Mouse (Mus musculus) limb, embryonic 13.5 days (tissue): ENCODE data around the gene Camk1. TPM values are rescaled to one million over a fixed set of nuclear protein-coding genes. Genes with fewer than 3 reads are reported as not detected.

Source experiments
- ATAC-seq: fragments of 200-750 bp; cut with Nextera tagmentation; 2 replicates; pipeline ENCODE4 v1.8.0; 2017; ENCODE audit warnings: low read depth, moderate number of reproducible peaks, moderate TSS enrichment; ENCODE audit not compliant: low FRiP score
- H3K27ac ChIP-seq: fragments of 300-500 bp; sonication (generic); 2 replicates; pipeline ENCODE4 v1.5.1; 2015; ENCODE audit warnings: inconsistent platforms, mild to moderate bottlenecking, moderate library complexity
- H3K27me3 ChIP-seq: fragments of 300-500 bp; sonication (generic); 2 replicates; pipeline ENCODE4 v1.6.1; 2015; ENCODE audit warnings: mild to moderate bottlenecking, inconsistent platforms
- H3K36me3 ChIP-seq: fragments of 300-500 bp; sonication (generic); 2 replicates; pipeline ENCODE4 v1.6.1; 2015; ENCODE audit warnings: inconsistent platforms, mild to moderate bottlenecking, moderate library complexity
- H3K4me1 ChIP-seq: fragments of 300-500 bp; sonication (generic); 2 replicates; pipeline ENCODE4 v1.6.1; 2015; ENCODE audit warnings: inconsistent platforms
- H3K4me2 ChIP-seq: fragments of 300-500 bp; sonication (generic); replicated peaks from 2 replicates; pipeline ENCODE4 v1.6.1; 2015; ENCODE audit warnings: inconsistent platforms, mild to moderate bottlenecking, moderate library complexity
- H3K4me3 ChIP-seq: fragments of 300-500 bp; sonication (generic); 2 replicates; pipeline ENCODE4 v1.5.1; 2015; ENCODE audit warnings: moderate library complexity, mild to moderate bottlenecking, inconsistent platforms
- H3K9ac ChIP-seq: fragments of 300-500 bp; sonication (generic); 2 replicates; pipeline ENCODE4 v1.6.1; 2015; ENCODE audit warnings: mild to moderate bottlenecking, inconsistent platforms
- H3K9me3 ChIP-seq: fragments of 300-500 bp; sonication (generic); 2 replicates; pipeline ENCODE4 v1.6.1; 2016; ENCODE audit warnings: inconsistent platforms
- WGBS: fragments of 180-500 bp; shearing (Covaris S2); methylation state at CpG from one replicate; pipeline ENCODE4 v1.1.7; 2015; 5-methylcytosine and 5-hydroxymethylcytosine counted together
- polyA plus RNA-seq: library from polyadenylated mRNA; unstranded; fragments of >200 nt; fragmentation: Nextera tagmentation; extraction: Ambion mirVana; gene quantifications from 2 replicates; pipeline ENCODE4 v1.2.1, GENCODE M21; 2015

The Camk1 gene
- polyA plus RNA-seq, 1 experiment from 2014 or later = 100 TPM

DNA sequence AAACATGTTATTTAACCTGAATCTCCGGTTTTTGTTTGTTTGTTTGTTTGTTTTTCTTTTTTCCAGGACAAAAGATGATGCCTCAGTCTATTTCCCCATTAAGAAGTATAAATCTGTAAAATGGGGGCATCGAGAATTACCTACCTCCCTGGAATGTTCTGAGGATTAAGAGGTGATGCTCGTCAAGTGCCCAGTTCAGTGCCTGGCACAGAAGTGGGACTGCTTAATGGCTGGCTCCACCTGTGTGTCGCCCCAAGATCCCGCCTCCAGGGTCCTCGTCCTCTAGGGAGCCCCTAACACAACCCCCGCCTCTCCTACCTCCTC is 33.4 kb upstream of the Camk1 start:
- Histone ChIP-seq H3K27ac (peak overlapping the region; percentile 90), H3K27me3 (no peaks in the 10 kb centered on the region), H3K9me3 (no peaks in the 10 kb centered on the region), H3K36me3 (peaks cover 58% of the 10 kb centered on the region), H3K9ac (peak overlapping the region; percentile 97), H3K4me2 (peak overlapping the region; percentile 96), H3K4me1 (peaks cover 18% of the 10 kb centered on the region), H3K4me3 (peak overlapping the region; percentile 99)
- WGBS = 9% methylated on average over 7 of the region's 7 CpGs
- no peak for ATAC-seq

DNA sequence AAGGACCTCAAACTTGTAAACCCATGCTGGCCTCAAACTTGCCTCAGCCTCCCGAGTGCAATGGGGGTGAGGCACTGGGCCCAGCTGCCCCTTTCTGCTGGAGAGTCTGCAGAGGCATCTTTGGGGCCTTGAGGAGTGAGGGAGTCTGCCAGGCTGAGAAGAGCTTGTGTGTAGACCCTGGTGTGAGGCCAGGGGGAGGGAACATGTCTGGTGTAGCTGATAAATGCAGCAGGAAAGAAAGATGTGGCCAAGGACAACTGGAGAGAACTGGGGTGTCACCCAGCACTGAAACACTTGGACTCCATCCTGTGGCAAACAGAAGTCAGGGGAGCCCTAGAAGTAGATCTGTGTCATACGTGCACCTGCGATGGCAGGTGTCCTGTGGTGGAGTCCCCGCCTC is 29.7 kb upstream of the Camk1 start:
- 88% methylated on average over 4 of the region's 4 CpGs for WGBS
- Histone ChIP-seq H3K36me3 (peaks cover 74% of the 10 kb centered on the region), H3K27ac (no peak overlapping the region), H3K9ac (no peak overlapping the region), H3K4me3 (no peak overlapping the region), H3K27me3 (no peaks in the 10 kb centered on the region), H3K4me1 (peaks cover 6% of the 10 kb centered on the region), H3K4me2 (no peak overlapping the region), H3K9me3 (no peaks in the 10 kb centered on the region)
- no peak for ATAC-seq

GRCm38 (mm10) chr6:113370194-113370929 is 26.6 kb upstream of the Camk1 start:
- H3K36me3 ChIP-seq = peaks cover 88% of the 10 kb centered on the region
- 94% methylated on average over 20 of the region's 20 CpGs for WGBS
- H3K4me3 ChIP-seq = no peak overlapping the region
- no peak overlapping the region for H3K27ac ChIP-seq
- H3K9me3 ChIP-seq = no peaks in the 10 kb centered on the region
- H3K4me1 ChIP-seq = no peaks in the 10 kb centered on the region
- no peaks in the 10 kb centered on the region for H3K27me3 ChIP-seq
- no peak for ATAC-seq
- H3K9ac ChIP-seq = no peak overlapping the region
- H3K4me2 ChIP-seq = no peak overlapping the region

DNA sequence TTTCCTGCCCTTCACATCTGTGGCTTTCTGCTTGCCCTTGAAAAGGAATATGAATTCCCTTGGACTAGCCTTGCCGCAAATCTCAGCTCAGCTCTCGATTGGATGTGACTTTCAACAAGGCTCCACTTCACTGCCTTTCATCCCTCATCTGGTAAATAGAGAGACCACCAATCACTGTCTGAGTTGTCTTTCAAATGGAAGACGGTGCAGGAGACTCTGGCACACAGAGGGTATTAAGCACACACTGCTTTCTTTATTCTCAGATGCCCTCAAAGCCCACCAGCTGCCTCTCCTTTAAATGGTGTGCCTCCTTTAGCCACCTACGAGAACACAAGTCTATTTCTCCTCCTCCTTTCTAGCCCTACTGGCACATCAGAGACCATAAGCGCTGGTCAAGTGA is 24.8 kb upstream of the Camk1 start:
- no peak for ATAC-seq
- Histone ChIP-seq H3K9ac (no peak overlapping the region), H3K27ac (no peak overlapping the region), H3K36me3 (peaks cover 71% of the 10 kb centered on the region), H3K9me3 (no peaks in the 10 kb centered on the region), H3K27me3 (no peaks in the 10 kb centered on the region), H3K4me1 (no peaks in the 10 kb centered on the region), H3K4me2 (no peak overlapping the region), H3K4me3 (no peak overlapping the region)
- 88% methylated on average over 5 of the region's 5 CpGs for WGBS

DNA sequence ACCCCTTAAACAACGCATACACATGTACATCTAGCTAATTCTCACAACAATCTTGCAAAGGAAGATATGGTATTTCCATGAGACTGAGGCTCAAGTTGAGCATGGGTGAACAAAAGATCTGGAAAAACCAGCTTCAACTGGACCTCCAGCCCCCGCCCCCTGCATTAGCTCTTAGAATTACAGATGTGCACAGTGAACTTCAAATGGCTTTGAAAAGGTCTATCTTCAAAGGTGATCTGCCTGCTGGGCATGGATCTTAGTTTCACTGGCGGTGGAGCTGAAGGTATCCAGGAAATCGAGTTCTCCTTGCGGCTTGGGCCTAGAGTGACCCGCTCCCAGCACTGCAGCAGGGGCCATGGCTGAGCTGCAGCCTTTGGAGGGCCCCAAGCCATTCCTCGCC is 24.3 kb upstream of the Camk1 start:
- Histone ChIP-seq H3K4me1 (no peaks in the 10 kb centered on the region), H3K27me3 (no peaks in the 10 kb centered on the region), H3K36me3 (peaks cover 66% of the 10 kb centered on the region), H3K27ac (no peak overlapping the region), H3K9me3 (no peaks in the 10 kb centered on the region), H3K4me3 (no peak overlapping the region), H3K4me2 (no peak overlapping the region), H3K9ac (no peak overlapping the region)
- WGBS = 85% methylated on average over 7 of the region's 7 CpGs
- no peak for ATAC-seq

GRCm38 (mm10) chr6:113367574-113367973 is 23.8 kb upstream of the Camk1 start:
- peaks cover 61% of the 10 kb centered on the region for H3K36me3 ChIP-seq
- no peaks in the 10 kb centered on the region for H3K27me3 ChIP-seq
- 96% methylated on average over 1 of the region's 1 CpGs for WGBS
- ATAC-seq = no peak
- H3K4me1 ChIP-seq = no peaks in the 10 kb centered on the region
- no peak overlapping the region for H3K27ac ChIP-seq
- H3K4me2 ChIP-seq = no peak overlapping the region
- H3K4me3 ChIP-seq = no peak overlapping the region
- H3K9ac ChIP-seq = no peak overlapping the region
- no peaks in the 10 kb centered on the region for H3K9me3 ChIP-seq

- no peak overlapping the region for H3K27ac ChIP-seq
- H3K27me3 ChIP-seq = no peaks in the 10 kb centered on the region
- no peaks in the 10 kb centered on the region for H3K4me1 ChIP-seq
- no peak overlapping the region for H3K4me3 ChIP-seq
- ATAC-seq = no peak
- no peak overlapping the region for H3K9ac ChIP-seq
- H3K36me3 ChIP-seq = peaks cover 52% of the 10 kb centered on the region
- H3K4me2 ChIP-seq = no peak overlapping the region
- no peaks in the 10 kb centered on the region for H3K9me3 ChIP-seq
- WGBS = 90% methylated on average over 6 of the region's 6 CpGs
Measured at GRCm38 (mm10) chr6:113366639-113367038, 22.9 kb upstream of the Camk1 start.

DNA sequence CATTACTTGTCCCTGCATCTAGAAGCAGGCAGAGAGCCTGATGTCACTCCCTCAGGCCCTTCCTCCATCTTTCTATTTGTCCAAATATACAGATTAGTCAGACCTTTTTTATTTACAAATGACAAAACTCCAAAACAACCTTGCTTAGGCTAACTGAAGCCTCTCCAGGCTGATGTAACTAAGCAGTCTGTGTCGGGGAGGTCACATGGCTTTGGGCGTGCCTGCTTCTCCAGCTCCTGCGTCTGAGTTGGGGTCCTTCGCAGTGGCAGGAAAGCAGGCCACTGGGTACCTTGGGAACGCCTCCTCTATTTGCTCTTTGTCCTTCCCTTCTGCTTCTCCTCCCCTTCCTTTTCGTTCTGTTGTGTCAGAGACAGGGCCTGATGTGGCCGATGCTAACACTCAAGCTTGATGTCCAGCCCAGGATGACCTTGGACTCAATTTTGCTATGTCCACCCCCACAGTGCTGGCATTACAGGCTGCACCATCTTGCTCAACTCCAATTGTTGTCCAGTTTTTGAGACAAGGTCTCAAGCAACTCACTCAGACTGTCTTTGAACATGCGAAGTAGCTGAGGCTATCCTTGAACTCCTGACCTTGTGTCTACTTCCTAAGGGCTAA is 20.8 kb upstream of the Camk1 start:
- WGBS = 71% methylated on average over 8 of the region's 8 CpGs
- no peaks in the 10 kb centered on the region for H3K9me3 ChIP-seq

DNA sequence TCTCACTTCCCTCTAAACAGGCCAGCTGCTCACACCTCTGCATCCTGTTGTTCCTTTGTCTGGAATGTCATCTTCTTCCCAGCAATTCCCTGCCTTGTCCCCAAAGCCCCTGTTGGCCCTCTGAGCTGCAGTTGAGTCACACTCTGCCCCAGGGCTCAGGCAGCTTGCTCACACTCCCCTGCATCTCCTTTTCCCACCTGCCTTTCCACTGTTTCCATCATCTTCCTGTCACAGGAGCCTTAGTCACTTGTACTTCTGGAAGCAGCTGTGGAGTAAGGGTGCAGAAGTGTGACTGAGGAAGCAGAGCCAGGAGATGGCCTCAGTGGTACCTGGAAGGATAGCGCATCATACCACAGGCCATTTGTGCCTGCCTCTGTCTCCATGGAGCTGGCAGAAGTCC is 18.5 kb upstream of the Camk1 start:
- H3K9ac ChIP-seq = no peak overlapping the region
- no peaks in the 10 kb centered on the region for H3K4me1 ChIP-seq
- H3K36me3 ChIP-seq = peaks cover 13% of the 10 kb centered on the region
- ATAC-seq = no peak
- H3K4me2 ChIP-seq = no peak overlapping the region
- H3K27ac ChIP-seq = no peak overlapping the region
- H3K9me3 ChIP-seq = no peaks in the 10 kb centered on the region
- H3K4me3 ChIP-seq = no peak overlapping the region
- H3K27me3 ChIP-seq = no peaks in the 10 kb centered on the region
- 93% methylated on average over 1 of the region's 1 CpGs for WGBS

More for the DNA sequence above, 20.8 kb upstream of the Camk1 start:
- Histone ChIP-seq H3K9ac (no peak overlapping the region), H3K4me3 (no peak overlapping the region), H3K4me1 (no peaks in the 10 kb centered on the region), H3K27ac (no peak overlapping the region), H3K36me3 (peaks cover 31% of the 10 kb centered on the region), H3K4me2 (no peak overlapping the region), H3K27me3 (no peaks in the 10 kb centered on the region)
- no peak for ATAC-seq

DNA sequence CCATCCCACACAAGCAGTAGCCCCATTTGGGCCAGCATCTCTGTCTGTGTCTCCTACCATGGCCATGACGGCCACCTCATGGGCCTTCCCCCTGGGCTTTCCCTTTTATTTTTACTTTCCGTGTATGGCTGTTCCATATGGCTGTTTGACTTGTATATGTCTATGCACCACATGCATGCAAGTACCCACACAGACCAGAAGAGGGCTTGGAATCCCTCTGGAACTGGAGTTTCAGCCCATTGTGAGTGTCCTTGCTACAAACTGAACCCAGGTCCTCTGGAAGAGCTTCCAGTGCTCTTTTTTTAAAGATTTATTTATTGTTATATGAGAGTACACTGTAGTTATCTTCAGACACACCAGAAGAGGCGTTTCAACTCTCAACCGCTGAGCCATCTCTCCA is 17.7 kb upstream of the Camk1 start:
- whole genome bisulfite sequencing = 80% methylated on average over 4 of the region's 4 CpGs
- ATAC-seq = no peak
- H3K36me3 ChIP-seq = peaks cover 5% of the 10 kb centered on the region
- H3K27ac ChIP-seq = no peak overlapping the region
- no peak overlapping the region for H3K4me2 ChIP-seq
- no peak overlapping the region for H3K9ac ChIP-seq
- no peaks in the 10 kb centered on the region for H3K4me1 ChIP-seq
- no peak overlapping the region for H3K4me3 ChIP-seq
- no peaks in the 10 kb centered on the region for H3K9me3 ChIP-seq
- H3K27me3 ChIP-seq = no peaks in the 10 kb centered on the region

GRCm38 (mm10) chr6:113353696-113354095 is 9.9 kb upstream of the Camk1 start:
- Histone ChIP-seq H3K4me3 (no peak overlapping the region), H3K4me1 (no peaks in the 10 kb centered on the region), H3K9ac (no peak overlapping the region), H3K4me2 (no peak overlapping the region), H3K27me3 (no peaks in the 10 kb centered on the region), H3K27ac (no peak overlapping the region), H3K36me3 (no peaks in the 10 kb centered on the region), H3K9me3 (no peaks in the 10 kb centered on the region)
- ATAC-seq = no peak
- 78% methylated on average over 3 of the region's 3 CpGs for WGBS

- 70% methylated on average over 3 of the region's 3 CpGs for WGBS
- ATAC-seq = no peak
Measured at GRCm38 (mm10) chr6:113352820-113353219, 9.0 kb upstream of the Camk1 start.

DNA sequence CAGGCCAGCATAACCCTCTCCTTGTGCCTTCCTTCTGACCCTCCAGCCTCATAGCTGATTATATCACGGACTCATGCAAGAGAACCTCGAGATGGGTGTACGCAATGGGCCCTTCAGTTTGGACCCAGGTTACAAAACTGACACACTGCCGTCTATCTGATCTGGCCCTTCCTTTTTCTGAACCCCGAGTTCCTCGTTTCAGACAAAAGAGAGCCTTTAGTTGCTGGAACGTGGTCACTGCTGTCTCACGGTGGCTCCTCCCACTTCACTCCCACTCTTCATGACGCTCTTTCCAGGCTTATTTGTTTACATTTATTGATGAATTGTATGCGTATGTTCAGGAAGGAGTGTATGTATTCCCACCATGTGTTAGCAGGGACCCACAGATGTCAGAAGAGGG is 7.9 kb upstream of the Camk1 start:
- no peaks in the 10 kb centered on the region for H3K36me3 ChIP-seq
- no peaks in the 10 kb centered on the region for H3K9me3 ChIP-seq
- no peak overlapping the region for H3K9ac ChIP-seq
- no peak overlapping the region for H3K4me3 ChIP-seq
- WGBS = 68% methylated on average over 10 of the region's 10 CpGs
- H3K27me3 ChIP-seq = no peaks in the 10 kb centered on the region
- no peaks in the 10 kb centered on the region for H3K4me1 ChIP-seq
- ATAC-seq = no peak
- H3K27ac ChIP-seq = no peak overlapping the region
- no peak overlapping the region for H3K4me2 ChIP-seq

More at GRCm38 (mm10) chr6:113352820-113353219, 9.0 kb upstream of the Camk1 start:
- no peaks in the 10 kb centered on the region for H3K27me3 ChIP-seq
- no peaks in the 10 kb centered on the region for H3K9me3 ChIP-seq
- no peak overlapping the region for H3K9ac ChIP-seq
- no peak overlapping the region for H3K4me2 ChIP-seq
- no peaks in the 10 kb centered on the region for H3K36me3 ChIP-seq
- H3K27ac ChIP-seq = no peak overlapping the region
- H3K4me3 ChIP-seq = no peak overlapping the region
- H3K4me1 ChIP-seq = no peaks in the 10 kb centered on the region
